Mouse (Mus musculus): ENCODE measurements around the gene Rgs1.

DNA sequence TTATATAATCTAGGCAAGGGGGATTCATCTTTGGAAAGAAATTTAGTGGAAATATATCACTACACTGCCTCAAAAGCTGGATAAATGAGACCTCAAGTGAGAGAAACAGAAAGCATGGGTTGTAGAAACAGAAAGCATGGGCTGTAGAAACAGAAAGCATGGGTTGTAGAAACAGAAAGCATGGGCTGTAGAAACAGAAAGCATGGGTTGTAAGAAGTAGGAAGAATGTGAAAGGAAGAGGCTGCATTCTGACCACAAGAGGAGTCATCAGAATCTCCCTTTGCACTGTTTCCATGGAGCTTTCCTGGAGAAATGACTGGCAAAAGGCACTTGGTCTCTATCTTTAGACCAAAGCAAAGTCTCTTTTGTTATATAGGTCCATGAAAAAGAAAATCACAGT lies 33.8 kb downstream of the Rgs1 start:
- TF ChIP-seq CTCF (IDR thresholded peaks at IDR 0.05; ENCODE audit: low read depth, low read length) (no peak), GATA1 (IDR thresholded peaks at IDR 0.05; ENCODE audit: borderline replicate concordance, low read length) (no peak)
